Mouse (Mus musculus): ENCODE results near the gene P2ry10.

- TF ChIP-seq POLR2A (IDR thresholded peaks at IDR 0.05; ENCODE audit: insufficient read length, low read depth) (no peak), USF1 (IDR thresholded peaks at IDR 0.05; ENCODE audit: low read depth) (no peak), POLR2AphosphoS2 (IDR thresholded peaks at IDR 0.05; ENCODE audit: insufficient read length, low read depth) (no peak), MYOD1 (IDR thresholded peaks at IDR 0.05; ENCODE audit: control insufficient read depth in 1 of 3, insufficient read length in 2 of 3, low read depth in 2 of 3) (no peak)
Observed at GRCm38 (mm10) chrX:107150027-107150426, 61.7 kb downstream of the P2ry10 start.

Data from myocyte (in vitro differentiated cells).